Mouse (Mus musculus): Measurements from ENCODE around the gene March5. TPM values are rescaled to one million over a fixed set of nuclear protein-coding genes. Genes with fewer than 3 reads are reported as not detected.
"Not testable (repeated sequence)": the region's sequence is repeated elsewhere in the genome, so short reads cannot be mapped to it uniquely, and the experiment has no call there.

The March5 gene
- total RNA-seq, 1 experiment from 2014 or later = 143 TPM

GRCm38 (mm10) chr19:37208176-37208755, 923 bp downstream of the March5 start, which contains the start of gene Cpeb3:
Gene Cpeb3, minus strand, starts transcription at chr19:37208601.
- DNase-seq = peak; percentile 40

DNA sequence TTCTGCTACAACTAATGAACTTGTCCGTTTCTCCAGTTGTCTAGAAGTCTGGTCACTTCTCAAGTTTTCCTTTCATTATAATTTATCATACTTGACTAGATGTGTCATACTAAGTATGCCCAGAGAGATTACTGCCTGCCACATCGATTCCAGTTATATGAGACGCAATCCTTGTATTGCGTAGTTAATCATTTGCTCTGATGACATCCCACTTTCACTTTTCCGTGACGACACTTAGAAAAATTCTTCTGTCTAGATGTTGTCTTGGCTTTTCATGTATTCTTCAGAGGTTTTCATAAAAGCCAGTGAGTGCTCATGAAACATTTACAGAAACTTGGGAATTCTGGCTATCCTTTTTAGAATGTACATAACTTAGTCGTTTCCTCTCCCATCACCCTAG, 1.6 kb downstream of the March5 start:
- no peak for DNase-seq

DNA sequence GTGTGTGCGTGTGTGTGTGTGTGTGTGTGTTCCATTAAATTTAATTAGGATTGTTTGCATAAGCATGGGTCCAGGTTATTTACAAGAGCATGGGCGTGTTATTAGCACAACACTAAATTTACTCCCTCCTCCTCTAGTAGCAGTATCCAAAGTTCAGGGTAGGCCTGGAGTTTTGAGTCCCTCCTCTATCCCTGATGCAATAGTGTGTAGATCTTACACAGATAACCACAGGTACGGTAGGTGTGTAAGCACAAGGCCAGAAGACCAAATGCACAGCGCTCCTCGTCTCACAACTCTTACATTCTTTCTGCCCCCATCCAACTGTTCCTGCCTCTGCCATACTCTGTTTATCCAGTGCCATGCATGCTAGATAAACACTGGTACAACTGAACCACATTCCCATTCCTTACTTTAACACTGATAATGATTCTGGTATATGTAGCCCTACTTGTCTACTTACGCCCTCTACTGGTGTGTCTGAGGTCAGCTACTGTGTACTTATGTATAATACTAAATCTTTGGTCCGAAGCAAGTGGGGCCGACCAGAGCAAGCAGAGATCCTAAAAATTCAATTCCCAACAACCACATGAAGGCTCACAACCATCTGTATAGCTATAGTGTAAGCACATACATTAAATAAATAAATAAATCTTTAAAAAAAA, 2.3 kb downstream of the March5 start:
- DNase-seq = no peak

- DNase-seq = no peak
These were observed 3.1 kb downstream of the March5 start for GRCm38 (mm10) chr19:37210457-37210856.

DNA sequence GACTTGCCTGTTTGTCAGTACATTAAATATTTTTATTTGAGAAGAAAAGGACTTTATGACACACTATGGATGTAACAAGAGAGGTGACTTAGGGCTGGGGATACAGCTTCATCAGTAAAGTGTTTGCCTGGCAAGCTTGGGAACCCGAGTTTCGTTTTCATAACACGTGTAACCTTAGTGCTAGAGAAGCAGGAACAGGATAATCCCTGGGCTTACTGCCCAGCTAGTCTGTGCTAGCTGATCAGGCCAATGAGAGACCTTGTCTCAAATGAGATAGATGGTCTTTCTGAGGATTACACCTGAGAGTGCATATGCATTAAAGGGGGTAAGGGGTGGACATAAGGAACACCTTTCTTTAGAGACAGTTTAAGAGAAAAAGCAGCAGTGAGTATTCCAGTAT, 4.1 kb downstream of the March5 start:
- DNase-seq = no peak

DNA sequence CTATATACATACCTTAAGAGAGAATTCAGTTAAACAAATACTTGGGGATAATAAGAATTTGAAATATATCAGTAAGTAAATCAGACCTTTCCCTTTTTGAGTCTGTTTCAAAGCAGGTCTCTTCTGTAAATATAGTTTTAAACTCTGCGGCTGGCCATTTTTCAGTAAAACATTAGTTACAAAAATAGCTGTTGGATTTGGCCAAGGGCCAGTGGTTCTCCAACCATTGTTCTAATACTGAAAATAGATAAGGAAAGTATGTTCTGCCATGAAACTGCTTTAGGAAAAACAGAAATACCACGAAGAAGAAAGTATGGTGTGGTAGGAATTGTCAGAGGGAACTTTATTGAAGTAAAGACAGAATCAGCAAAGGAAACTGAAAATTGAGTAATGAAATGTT, 7.4 kb downstream of the March5 start:
- DNase-seq = peak; percentile 23

GRCm38 (mm10) chr19:37225197-37225862, 18.0 kb downstream of the March5 start:
- DNase-seq = no peak

GRCm38 (mm10) chr19:37232598-37232997, 25.3 kb downstream of the March5 start:
- not testable (repeated sequence) for DNase-seq

DNA sequence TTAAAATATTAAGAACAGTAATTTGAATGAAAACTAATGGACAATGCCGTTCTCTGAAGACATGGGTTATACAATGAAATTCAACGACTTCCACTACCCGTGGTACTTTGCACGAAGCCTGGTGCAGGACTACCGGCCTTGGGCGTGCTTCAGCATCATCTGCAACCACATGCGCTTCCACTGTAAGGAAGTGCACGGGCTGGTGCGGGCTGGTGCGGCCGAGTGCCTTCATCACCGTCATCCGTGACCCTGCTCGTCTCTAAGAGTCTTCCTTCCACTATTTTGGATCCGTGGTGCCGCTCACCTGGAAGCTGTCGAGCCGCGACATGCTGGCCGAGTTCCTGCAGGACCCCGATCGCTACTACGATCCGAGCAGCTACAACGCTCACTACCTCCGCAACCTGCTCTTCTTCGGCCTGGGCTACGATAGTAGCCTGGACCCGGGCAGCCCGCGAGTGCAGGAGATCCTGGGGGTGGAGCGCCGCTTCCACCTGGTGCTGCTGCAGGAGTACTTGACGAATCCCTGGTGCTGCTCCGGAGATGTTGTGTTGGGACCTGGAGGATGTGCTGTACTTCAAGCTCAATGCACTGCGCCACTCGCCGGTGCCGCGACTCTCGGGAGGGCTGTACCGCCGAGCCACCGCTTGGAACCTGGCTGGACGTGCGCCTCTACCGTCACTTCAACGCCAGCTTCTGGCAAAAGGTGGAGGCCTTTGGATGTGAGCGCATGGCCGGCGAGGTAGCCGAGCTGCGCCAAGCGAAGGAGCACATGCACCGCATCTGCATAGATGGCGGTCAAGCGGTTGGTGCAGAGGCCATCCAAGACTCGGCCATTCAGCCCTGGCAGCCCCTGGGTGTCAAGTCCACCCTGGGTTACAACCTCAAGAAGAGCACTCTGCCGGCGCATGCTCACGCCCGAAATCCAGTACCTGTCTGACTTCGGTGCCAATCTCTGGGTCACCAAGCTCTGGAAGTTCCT, 26.5 kb downstream of the March5 start:
- peak; percentile 39 for DNase-seq

DNA sequence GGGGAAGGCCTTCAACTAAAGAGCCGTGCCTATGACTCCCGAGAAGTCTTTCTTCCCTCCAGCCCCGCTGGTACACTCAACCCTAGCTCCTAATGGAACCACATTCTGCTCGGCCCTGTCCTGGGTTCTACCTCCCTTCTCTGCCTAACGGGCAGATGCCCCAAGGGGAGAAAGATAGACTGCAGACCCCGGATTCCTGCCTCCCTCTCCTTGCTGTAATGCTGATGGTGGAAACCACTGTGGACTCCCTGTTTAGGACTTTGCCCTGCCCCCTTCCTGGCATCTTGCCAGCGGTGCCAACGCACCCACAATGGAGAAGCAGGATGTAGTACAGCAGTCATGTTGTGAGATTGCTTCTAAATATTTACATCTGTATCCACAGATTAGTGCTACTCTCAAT, 28.5 kb downstream of the March5 start:
- peak; percentile 27 for DNase-seq

DNA sequence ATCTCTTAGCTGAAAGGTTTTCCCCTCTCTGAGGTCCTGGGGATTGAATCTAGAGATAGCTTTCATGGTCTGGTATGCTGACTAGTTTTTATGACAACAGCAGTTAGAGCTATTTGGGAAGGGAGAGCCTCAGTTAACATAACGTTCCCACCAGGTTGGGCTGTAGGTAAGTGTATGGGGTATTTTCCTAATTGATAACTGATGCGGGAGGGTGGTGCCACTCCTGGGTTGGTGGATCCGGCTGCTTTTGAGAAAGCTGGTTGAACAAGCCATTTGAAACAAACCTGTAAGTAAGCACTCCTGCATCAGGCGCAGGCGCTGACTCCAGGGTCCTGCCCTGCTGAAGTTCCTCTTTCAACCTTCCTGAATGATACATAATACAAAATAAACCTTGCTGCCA, 30.0 kb downstream of the March5 start:
- DNase-seq = no peak

DNA sequence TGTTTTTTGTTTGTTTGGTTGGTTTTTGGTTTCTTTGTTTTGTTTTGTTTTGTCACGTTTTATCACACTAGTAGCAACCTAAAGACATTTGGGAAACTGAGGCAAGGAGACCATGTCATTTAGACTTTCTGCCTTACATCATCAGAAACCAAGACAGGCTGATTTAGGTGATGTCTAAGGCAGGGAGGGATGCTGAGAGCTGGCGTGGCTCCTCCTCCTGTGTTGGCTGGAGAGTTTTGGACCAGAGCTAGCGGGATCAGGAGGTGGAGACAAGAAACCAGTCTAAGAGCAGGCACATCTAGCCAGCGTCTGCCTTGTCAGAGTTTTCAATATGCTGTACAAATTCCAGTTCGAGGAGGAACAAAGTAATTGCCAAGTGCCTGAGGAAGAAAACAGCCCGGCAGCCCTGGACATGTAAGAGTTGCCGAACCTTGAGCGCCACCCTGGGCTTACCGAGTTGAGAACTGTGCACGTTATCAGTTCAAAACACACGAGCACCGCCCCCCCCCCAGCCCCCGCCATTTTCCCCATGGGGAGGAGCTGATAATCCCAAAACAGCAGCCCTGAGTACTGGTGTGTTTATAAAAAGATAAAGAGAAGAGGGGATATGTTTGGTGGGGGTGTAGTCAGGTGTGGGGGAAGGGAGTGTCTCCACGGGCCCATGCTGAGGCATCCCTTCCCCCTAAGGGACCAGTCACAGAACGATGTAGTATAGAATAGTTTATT, 30.5 kb downstream of the March5 start:
- DNase-seq = no peak

GRCm38 (mm10) chr19:37238651-37239050, 31.3 kb downstream of the March5 start:
- peak; percentile 31 for DNase-seq

GRCm38 (mm10) chr19:37239096-37239495, 31.8 kb downstream of the March5 start:
- DNase-seq = peak; percentile 78

DNA sequence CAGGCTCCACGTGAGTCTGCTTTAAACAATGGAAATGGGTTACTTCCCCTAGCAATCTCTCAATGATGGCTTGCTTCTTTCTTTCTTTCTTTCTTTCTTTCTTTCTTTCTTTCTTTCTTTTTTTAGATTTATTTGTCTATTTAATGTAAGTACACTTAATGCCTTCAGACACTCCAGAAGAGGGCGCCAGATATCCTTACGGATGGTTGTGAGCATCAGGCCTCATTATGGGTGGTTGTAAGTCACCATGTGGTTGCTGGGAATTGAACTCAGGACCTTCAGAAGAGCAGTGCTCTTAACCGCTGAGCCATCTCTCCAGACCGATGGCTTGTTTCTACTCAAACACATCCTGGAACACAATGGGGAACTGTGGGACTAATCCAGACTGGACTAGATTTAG, 33.9 kb downstream of the March5 start:
- peak; percentile 61 for DNase-seq

DNA sequence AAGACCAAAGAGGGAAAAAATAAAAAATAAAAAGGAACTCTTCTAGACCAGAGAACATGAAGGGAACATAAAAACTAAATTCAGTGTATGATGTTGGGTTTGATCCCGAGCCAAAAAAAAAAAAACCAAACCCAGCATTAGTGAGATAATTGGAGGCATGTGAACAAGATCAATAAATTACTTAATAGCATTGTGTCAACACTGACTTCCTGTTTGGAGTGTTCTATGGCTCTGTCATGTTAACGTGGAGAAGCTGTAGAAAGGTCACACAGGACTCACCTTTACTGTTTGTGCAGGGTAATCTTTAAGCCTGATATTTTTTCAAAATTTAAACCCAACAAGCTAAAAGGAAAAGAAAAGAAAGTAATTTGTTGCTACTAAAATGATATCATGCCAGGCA, 35.4 kb downstream of the March5 start:
- no peak for DNase-seq

GRCm38 (mm10) chr19:37246859-37247258, 39.5 kb downstream of the March5 start:
- no peak for DNase-seq

GRCm38 (mm10) chr19:37248199-37248598, 40.9 kb downstream of the March5 start:
- DNase-seq = no peak

- no peak for DNase-seq
These were observed 44.8 kb downstream of the March5 start for GRCm38 (mm10) chr19:37252104-37252503.

- DNase-seq = no peak
These were observed 48.0 kb downstream of the March5 start for GRCm38 (mm10) chr19:37255321-37255720.

DNA sequence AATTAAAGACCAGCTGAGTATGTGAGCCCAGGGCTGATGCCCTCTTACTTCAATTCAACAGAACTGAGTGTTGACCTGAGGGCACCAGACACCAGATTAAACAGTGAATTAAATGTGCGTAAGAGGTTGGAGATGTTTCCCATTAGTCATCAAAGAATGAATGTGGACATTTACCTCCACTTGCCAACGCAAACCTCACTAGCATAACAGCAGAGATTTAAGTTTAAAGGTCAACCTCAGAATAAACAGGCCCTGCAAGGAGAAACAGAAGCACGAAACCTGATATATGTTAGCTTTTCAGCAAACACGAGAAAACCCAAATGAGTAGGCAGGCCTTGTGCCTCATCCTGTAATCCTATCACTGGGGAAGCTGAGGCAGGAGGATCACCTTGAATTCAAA, 55.0 kb downstream of the March5 start:
- no peak for DNase-seq

DNA sequence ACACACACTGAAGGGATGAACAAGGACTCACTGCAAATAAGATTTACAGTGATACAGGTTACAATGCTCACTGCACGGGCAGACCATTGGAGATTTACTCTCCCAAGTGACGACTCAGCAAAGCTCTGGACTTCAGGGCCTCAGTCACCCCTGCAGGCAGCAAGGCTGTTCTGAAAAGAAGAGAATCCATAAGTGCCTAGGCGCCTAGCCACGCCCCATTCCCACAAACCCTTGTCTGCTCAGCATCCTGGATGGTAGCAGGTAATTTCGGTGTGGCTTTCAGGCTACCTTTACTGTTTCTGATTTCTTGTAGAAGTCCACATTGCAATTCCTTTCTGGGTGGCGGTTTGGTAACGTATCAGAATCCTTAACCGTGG, 56.2 kb downstream of the March5 start:
- peak; percentile 40 for DNase-seq
